Mouse (Mus musculus) lung, embryonic 16.5 days (tissue): ENCODE data around the gene Olfr957. TPM values are rescaled to one million over a fixed set of nuclear protein-coding genes. Genes with fewer than 3 reads are reported as not detected.
A peak's percentile ranks its signal among the peaks of the same experiment; 100 is the strongest.

ENCODE experiments used
- ATAC-seq: fragments of 200-750 bp; cut with Nextera tagmentation; 2 replicates; pipeline ENCODE4 v1.8.0; 2017; ENCODE audit warnings: low read depth, mild to moderate bottlenecking, moderate library complexity
- H3K27ac ChIP-seq: fragments of 300-500 bp; sonication (generic); 2 replicates; pipeline ENCODE4 v1.5.1; 2014; ENCODE audit warnings: mild to moderate bottlenecking, control low read depth, low read length
- H3K27me3 ChIP-seq: fragments of 300-500 bp; sonication (generic); 2 replicates; pipeline ENCODE4 v1.6.1; 2014; ENCODE audit warnings: low read depth, low read length, mixed read lengths; ENCODE audit not compliant: control insufficient read depth, insufficient read depth
- H3K36me3 ChIP-seq: fragments of 300-500 bp; sonication (generic); 2 replicates; pipeline ENCODE4 v1.6.1; 2014; ENCODE audit warnings: low read length; ENCODE audit not compliant: control insufficient read depth, insufficient read depth
- H3K4me1 ChIP-seq: fragments of 300-500 bp; sonication (generic); replicated peaks from 2 replicates; pipeline ENCODE4 v1.6.1; 2014; ENCODE audit warnings: low read length, mixed read lengths; ENCODE audit not compliant: control insufficient read depth, insufficient read depth
- H3K4me2 ChIP-seq: fragments of 300-500 bp; sonication (generic); 2 replicates; pipeline ENCODE4 v1.6.1; 2014; ENCODE audit warnings: low read depth, low read length, control low read depth
- H3K4me3 ChIP-seq: fragments of 300-500 bp; sonication (generic); 2 replicates; pipeline ENCODE4 v1.5.1; 2014; ENCODE audit warnings: mild to moderate bottlenecking, low read length, control low read depth
- H3K9ac ChIP-seq: fragments of 300-500 bp; sonication (generic); 2 replicates; pipeline ENCODE4 v1.6.1; 2014; ENCODE audit warnings: low read length, control low read depth
- H3K9me3 ChIP-seq: fragments of 300-500 bp; sonication (generic); 2 replicates; pipeline ENCODE4 v1.6.1; 2016; ENCODE audit warnings: low read length; ENCODE audit not compliant: control insufficient read depth
- WGBS: fragments of 180-500 bp; shearing (Covaris S2); extraction: QIAGEN DNeasy Blood & Tissue Kit; methylation state at CpG from one replicate; pipeline ENCODE4 v1.1.7; 2014; 5-methylcytosine and 5-hydroxymethylcytosine counted together
- polyA plus RNA-seq: library from polyadenylated mRNA; unstranded; fragments of >200 nt; fragmentation: Nextera tagmentation; extraction: Ambion mirVana; gene quantifications from 2 replicates; pipeline ENCODE4 v1.2.1, GENCODE M21; 2015

The Olfr957 gene
- polyA plus RNA-seq, result not detected in 2 replicates

DNA sequence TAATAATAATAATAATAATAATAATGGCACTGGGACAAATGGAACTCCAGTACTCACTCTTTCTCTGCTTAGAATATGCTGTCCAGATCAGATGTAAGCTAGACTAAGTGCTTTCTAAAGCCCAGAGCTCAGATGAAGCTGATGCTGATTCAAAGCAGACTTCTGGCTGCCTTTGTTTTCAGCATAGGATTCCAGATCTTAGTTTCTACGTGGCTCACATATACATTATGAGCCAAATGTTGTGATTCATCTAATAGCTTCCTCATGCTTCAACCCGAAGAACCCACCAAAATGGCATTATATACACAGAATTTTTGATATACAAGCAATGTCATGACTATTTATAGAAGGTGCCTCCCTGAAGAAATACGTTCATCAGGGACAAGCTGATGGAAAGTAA is at the start of gene Olfr957:
TSS of gene Olfr957 (minus strand) at position 279 of the 400 bp plus-strand sequence.
- no peaks in the 10 kb centered on the region for H3K27me3 ChIP-seq
- H3K36me3 ChIP-seq, result no peaks in the 10 kb centered on the region
- H3K4me2 ChIP-seq, result no peak within 1 kb of the TSS
- no peak within 1 kb of the TSS for H3K4me3 ChIP-seq
- no peaks in the 10 kb centered on the region for H3K9me3 ChIP-seq
- no peaks in the 10 kb centered on the region for H3K4me1 ChIP-seq
- WGBS, result 44% methylated on average over 3 of the region's 3 CpGs
- H3K27ac ChIP-seq, result no peak within 1 kb of the TSS
- ATAC-seq, result no peak
- H3K9ac ChIP-seq, result no peak within 1 kb of the TSS

GRCm38 (mm10) chr9:39558349-39558647 is 42.7 kb upstream of the Olfr957 start:
- no peak for ATAC-seq
- no peak overlapping the region for H3K4me2 ChIP-seq
- H3K9me3 ChIP-seq, result no peaks in the 10 kb centered on the region
- no peaks in the 10 kb centered on the region for H3K4me1 ChIP-seq
- no peaks in the 10 kb centered on the region for H3K36me3 ChIP-seq
- no peak overlapping the region for H3K4me3 ChIP-seq
- H3K27me3 ChIP-seq, result no peaks in the 10 kb centered on the region
- no peak overlapping the region for H3K9ac ChIP-seq
- H3K27ac ChIP-seq, result no peak overlapping the region

- Histone ChIP-seq H3K27ac (no peak overlapping the region), H3K9me3 (no peaks in the 10 kb centered on the region), H3K27me3 (no peaks in the 10 kb centered on the region), H3K36me3 (no peaks in the 10 kb centered on the region), H3K4me2 (no peak overlapping the region), H3K4me3 (no peak overlapping the region), H3K9ac (no peak overlapping the region), H3K4me1 (no peaks in the 10 kb centered on the region)
- 51% methylated on average over 3 of the region's 3 CpGs for WGBS
- no peak for ATAC-seq
Observed at GRCm38 (mm10) chr9:39557529-39558348, 42.1 kb upstream of the Olfr957 start.

GRCm38 (mm10) chr9:39553946-39554345 is 38.3 kb upstream of the Olfr957 start, which contains the start of gene Olfr958:
Olfr958 (minus strand) TSS chr9:39554054.
- Histone ChIP-seq H3K9ac (no peak within 1 kb of the TSS), H3K4me2 (no peak within 1 kb of the TSS), H3K4me1 (no peaks in the 10 kb centered on the region), H3K36me3 (no peaks in the 10 kb centered on the region), H3K27ac (no peak within 1 kb of the TSS), H3K4me3 (no peak within 1 kb of the TSS), H3K27me3 (no peaks in the 10 kb centered on the region), H3K9me3 (no peaks in the 10 kb centered on the region)
- ATAC-seq, result no peak
- 35% methylated on average over 2 of the region's 2 CpGs for WGBS

DNA sequence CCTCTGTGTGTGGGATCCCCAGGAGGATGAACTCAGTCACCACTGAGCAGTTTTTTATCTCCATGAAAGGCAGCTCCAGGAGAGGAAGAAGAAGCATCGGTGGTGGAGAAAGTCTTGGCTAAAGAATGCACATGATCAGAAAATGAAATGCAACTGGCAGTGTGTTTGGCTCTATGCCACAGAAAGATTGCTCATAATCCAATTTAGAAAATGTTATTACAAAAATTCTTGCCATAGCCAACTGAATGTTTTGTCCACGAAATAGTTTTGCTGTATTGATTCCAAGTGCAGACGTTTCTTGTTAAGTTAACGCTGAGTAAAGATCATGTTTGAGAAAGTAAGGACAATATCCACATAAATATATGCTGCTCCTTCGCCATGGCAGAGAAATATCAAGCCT is 35.2 kb upstream of the Olfr957 start:
- H3K4me1 ChIP-seq, result no peaks in the 10 kb centered on the region
- H3K9ac ChIP-seq, result no peak overlapping the region
- H3K4me3 ChIP-seq, result no peak overlapping the region
- ATAC-seq, result no peak
- H3K9me3 ChIP-seq, result no peaks in the 10 kb centered on the region
- H3K27ac ChIP-seq, result no peak overlapping the region
- WGBS, result 46% methylated on average over 5 of the region's 5 CpGs
- no peaks in the 10 kb centered on the region for H3K27me3 ChIP-seq
- H3K36me3 ChIP-seq, result no peaks in the 10 kb centered on the region
- no peak overlapping the region for H3K4me2 ChIP-seq

GRCm38 (mm10) chr9:39523616-39524285 is 8.1 kb upstream of the Olfr957 start:
- Histone ChIP-seq H3K36me3 (no peaks in the 10 kb centered on the region), H3K9ac (no peak overlapping the region), H3K27me3 (no peaks in the 10 kb centered on the region), H3K4me2 (no peak overlapping the region), H3K4me1 (no peaks in the 10 kb centered on the region), H3K27ac (no peak overlapping the region), H3K9me3 (no peaks in the 10 kb centered on the region), H3K4me3 (no peak overlapping the region)
- 46% methylated on average over 1 of the region's 1 CpGs for WGBS
- peak; percentile 83 for ATAC-seq

DNA sequence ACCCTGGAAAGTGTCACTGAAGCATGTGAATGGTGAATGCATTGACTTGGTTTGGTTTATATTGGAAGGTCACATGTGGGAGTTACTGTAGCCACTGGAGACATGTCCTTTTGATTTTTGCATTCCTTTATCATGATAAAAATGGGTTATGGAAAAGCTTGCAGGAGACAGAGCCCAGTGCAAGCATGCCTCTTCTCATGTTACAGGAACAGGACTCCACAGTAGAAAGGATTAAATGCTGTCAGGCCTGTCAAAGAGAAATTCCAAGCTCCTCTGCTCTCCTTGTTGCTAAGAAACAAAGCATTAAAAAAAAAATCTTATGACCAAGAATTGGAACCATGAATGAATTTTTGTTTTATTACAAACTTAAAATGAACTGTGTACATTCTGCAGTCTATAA is 3.0 kb upstream of the Olfr957 start:
- Histone ChIP-seq H3K4me2 (no peak overlapping the region), H3K4me1 (no peaks in the 10 kb centered on the region), H3K27ac (no peak overlapping the region), H3K4me3 (no peak overlapping the region), H3K9ac (no peak overlapping the region), H3K9me3 (no peaks in the 10 kb centered on the region), H3K36me3 (no peaks in the 10 kb centered on the region), H3K27me3 (no peaks in the 10 kb centered on the region)
- ATAC-seq, result no peak

- no peak for ATAC-seq
- WGBS, result 73% methylated on average over 9 of the region's 9 CpGs
- H3K4me3 ChIP-seq, result no peak overlapping the region
Observed at GRCm38 (mm10) chr9:39509412-39509811, 6.2 kb downstream of the Olfr957 start.

GRCm38 (mm10) chr9:39508998-39509397 is 6.6 kb downstream of the Olfr957 start:
- no peak for ATAC-seq
- Histone ChIP-seq H3K4me3 (no peak overlapping the region), H3K4me1 (no peaks in the 10 kb centered on the region), H3K9me3 (no peaks in the 10 kb centered on the region), H3K27ac (no peak overlapping the region), H3K27me3 (no peaks in the 10 kb centered on the region), H3K36me3 (no peaks in the 10 kb centered on the region), H3K9ac (no peak overlapping the region), H3K4me2 (no peak overlapping the region)
- WGBS, result 8% methylated on average over 6 of the region's 6 CpGs

More at GRCm38 (mm10) chr9:39509412-39509811, 6.2 kb downstream of the Olfr957 start:
- Histone ChIP-seq H3K36me3 (no peaks in the 10 kb centered on the region), H3K27ac (no peak overlapping the region), H3K9me3 (no peaks in the 10 kb centered on the region), H3K4me2 (no peak overlapping the region), H3K27me3 (no peaks in the 10 kb centered on the region), H3K4me1 (no peaks in the 10 kb centered on the region), H3K9ac (no peak overlapping the region)
